Mouse (Mus musculus) erythroblast, adult 5-6 weeks (primary cell): Measurements from ENCODE around the gene Catsperz. TPM values are rescaled to one million over a fixed set of nuclear protein-coding genes. Genes with fewer than 3 reads are reported as not detected.

Experiments used
- ATAC-seq: replicated peaks from 2 replicates; pipeline ENCODE4 v1.8.0; 2016; ENCODE audit warnings: moderate number of reproducible peaks, mild to moderate bottlenecking, moderate TSS enrichment, inconsistent platforms; ENCODE audit not compliant: poor library complexity, low FRiP score, severe bottlenecking
- total RNA-seq, 2 experiments: library from RNA; stranded (forward) in 1 of 2; stranded (reverse) in 1 of 2; fragments of 150-400 nt in 1 of 2; fragments of 200-764, 138-1000 nt in 1 of 2; gene quantifications; 2 replicates each; pipeline versions ENCODE4 v1.2.3 to v1.2.4; 2015 to 2017; ENCODE audit warnings: low replicate concordance in 2 of 2

The Catsperz gene
- total RNA-seq (2015; ENCODE audit: low replicate concordance) (not detected in 2 replicates), total RNA-seq (2017; ENCODE audit: low replicate concordance) (not detected in 2 replicates)

DNA sequence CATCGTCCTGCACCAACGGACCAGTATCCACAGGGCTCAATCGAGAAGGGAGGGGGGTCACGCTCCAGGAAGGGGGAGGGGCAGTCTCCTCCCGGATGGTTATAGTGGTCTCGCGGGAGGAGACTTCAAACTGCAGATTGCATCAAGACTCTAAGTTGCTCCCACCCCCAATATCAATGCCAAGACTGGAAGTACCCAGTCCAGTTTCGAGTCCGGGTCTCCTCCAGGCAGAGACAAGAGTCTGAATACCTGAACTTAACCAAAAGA lies at the start of gene Catsperz:
TSS of gene Catsperz (minus strand) at position 74 of the 267 bp plus-strand sequence.
- ATAC-seq, result no peak

- peak; percentile 59 for ATAC-seq
These were observed 49.3 kb upstream of the Catsperz start, which contains the start of gene Ppp1r14b for GRCm38 (mm10) chr19:6974211-6975205. Gene Ppp1r14b (plus strand): TSS chr19:6974968.

DNA sequence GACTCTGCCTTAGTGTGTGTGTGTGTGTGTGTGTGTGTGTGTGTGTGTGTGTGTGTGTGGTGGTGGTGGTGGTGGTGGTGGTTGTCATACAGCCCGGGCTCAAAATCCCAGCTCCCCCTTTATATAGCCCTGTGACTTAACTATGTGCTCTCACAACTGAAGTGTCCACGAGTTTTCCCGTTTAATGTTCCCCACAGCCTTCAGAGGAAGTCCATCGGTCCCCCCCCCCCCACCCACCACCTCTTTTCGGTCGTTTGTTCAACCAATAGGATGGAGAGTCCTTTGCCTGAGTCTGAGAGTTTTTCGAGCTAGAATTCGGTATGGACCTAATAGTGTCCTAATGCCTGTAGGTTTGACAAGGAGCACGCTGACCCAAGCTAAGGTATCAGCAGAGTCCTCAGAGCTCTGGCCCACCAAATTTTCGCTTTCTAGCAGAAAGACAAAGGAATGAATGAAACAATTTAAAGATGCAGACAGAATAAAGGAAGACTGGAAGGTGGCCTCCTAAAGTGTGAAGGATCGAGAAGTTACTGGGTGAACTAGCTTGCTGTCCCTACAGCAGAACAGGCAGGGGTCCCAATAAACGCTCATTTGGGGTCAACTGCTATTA lies 48.5 kb upstream of the Catsperz start:
- ATAC-seq, result no peak

- no peak for ATAC-seq
These were observed 47.2 kb upstream of the Catsperz start for GRCm38 (mm10) chr19:6972247-6972917.

- ATAC-seq, result no peak
These were observed 46.5 kb upstream of the Catsperz start for GRCm38 (mm10) chr19:6971644-6972043.

DNA sequence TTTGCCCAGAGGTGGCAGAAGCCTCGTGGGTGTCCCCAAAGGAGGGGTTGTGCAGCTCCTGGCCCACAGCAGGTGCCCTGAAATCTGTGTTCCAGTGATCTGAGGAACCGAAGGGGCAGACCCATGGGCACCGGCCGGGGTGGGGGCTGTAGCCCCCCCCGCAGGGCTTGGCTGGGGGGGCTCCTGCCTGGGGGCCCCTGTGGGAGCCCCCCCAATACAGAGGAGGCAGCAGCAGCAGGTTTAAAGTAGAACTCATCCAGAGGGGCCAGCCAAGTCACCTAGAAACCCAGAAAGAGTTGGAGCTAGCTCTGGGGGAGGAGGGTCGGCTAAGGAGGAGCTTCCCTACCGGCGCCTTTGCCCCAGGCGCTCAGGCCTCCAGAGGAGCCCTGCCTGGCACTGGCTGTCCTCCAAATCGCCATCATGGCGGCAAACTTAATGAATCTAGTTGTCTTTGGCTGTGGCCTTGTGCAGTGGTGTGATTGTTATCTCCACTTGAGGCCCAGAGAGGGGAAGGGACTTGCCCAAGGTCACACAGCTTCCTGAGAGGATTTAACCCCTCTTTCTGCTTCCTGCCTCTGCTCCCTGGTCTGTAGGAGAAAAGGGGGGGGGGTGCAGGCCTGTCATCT lies 45.4 kb upstream of the Catsperz start:
- no peak for ATAC-seq

- ATAC-seq, result peak; percentile 48
These were observed 44.6 kb upstream of the Catsperz start for GRCm38 (mm10) chr19:6969665-6970381.

DNA sequence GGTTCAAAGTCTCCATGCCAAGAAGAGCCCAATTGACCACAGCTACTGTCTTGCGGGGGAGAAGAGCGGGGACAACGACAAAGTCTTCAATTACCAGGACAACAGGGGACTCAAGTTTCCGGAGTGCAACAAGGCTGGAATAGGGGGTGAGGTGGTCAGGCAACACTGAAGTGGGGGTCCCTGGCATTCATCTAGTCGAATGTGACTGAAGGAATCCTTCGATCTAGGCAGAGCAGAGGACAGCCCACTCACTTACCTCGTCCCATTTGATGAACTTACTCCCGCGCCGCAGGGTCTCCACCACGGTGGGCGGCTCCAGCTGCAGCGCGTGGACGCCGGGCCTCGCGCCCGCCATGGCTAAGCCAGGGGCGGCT lies 44.1 kb upstream of the Catsperz start:
- no peak for ATAC-seq

DNA sequence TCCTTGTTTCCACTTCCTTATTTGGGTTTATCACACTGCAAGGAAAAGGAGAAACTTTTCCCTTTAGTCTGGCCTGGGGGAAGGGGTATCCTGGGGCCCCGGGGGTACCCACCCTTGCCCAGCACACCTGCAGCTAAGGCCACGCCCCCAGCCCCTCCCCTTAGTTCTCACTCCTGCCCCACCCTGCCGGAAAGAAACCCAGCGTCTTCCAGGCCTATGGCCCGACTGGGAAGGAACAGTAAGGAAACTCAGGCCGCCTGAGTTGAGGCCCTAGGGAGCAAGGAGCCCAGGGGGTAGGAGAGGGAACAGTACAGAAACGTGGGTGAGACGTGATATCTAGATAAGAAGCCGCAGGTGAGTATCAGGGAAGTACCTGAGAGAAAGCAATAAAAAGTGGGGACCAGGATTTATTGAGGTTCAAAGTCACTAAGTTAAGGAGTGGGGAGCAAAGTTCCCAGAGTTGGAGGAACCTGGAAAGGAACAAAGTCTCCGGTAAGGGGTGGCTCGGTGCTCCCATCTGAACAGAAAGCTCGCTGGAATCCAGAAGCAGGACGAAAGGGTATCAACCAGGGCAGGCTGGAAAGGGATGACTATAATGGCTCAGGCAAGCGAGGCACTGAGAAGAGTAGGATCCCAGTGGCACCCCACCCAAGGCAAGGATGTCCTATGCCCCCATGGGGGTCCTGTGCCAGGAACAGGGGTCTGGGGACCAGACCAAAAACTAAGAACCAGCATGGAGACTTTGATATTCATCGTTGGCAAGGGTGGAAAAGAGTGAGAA lies 43.5 kb upstream of the Catsperz start:
- ATAC-seq, result no peak

- no peak for ATAC-seq
These were observed 31.3 kb upstream of the Catsperz start for GRCm38 (mm10) chr19:6956461-6956860.

GRCm38 (mm10) chr19:6955424-6955823 lies 30.2 kb upstream of the Catsperz start:
- no peak for ATAC-seq

DNA sequence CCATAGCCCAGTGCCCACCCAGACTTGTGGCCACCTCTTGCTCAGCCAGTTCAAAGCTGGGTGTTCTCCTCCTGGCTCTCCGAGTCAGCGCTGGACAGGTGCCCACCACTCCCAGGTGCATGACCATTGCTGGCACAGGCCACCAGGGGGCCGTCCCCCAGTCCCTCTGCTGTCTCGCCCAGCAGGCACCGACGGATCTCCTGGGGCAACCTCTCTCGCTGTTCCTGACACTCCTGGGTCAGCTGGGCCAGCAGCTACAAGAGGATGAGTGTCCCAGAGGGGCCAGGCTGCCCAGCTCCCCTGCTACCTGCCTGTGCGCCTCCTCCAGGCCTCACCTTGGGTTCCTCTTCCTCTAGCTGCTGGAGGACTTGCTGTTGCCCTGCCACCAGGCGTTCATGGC lies 28.9 kb upstream of the Catsperz start:
- no peak for ATAC-seq

DNA sequence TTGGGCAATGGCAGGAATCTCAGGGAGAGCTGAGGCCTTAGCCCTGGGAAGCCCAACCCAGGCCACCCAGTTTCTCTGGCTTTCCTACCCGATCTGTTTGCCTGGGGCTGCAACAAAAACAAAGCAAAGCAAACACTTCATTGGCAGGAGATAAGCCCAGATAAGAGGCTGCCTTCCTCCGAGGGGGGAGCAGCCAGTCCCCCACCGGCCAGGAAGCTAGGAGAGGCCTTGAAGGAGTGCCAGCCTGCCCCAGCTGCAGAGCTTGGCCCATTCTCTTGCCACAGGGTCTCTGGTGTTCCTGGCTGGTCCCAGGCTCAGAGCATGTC lies 27.5 kb upstream of the Catsperz start:
- no peak for ATAC-seq

DNA sequence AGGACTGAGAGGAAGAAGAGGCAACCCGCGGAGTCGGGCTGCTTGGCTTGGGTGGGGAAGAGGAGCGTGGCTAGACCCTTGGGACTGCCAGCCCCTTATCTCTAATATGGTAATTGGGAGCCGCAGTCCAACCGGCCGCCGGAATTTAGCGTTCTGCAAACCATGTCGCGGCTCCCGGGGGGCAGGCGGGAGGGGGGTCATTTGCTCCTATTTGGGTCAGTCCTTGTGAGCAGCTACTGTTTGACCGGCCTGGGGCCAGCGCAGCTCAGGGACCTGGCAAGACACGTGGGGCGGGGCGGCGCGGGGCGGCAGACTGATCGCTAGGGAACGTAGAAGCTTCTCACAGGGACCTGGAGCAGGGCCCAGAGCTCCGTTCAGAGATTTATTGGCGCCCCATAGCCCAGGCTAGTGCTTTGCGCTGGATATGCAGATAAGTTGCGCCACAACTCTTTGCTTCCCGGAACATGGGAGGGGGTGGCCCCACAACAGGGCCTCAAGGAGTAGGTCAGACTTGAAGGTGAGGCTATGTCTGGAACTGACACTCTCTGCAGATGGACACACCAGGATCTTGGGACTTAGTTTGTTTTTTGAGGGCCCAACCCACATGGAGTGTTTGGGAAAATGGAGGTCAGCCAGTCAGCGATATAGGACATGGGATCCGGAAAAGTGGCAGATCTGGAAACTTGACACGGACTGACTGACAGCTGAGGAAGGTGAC lies 27.0 kb upstream of the Catsperz start:
- 0 out of 2 replicates have a peak, but pooled peaks have one; percentile 29 for ATAC-seq

DNA sequence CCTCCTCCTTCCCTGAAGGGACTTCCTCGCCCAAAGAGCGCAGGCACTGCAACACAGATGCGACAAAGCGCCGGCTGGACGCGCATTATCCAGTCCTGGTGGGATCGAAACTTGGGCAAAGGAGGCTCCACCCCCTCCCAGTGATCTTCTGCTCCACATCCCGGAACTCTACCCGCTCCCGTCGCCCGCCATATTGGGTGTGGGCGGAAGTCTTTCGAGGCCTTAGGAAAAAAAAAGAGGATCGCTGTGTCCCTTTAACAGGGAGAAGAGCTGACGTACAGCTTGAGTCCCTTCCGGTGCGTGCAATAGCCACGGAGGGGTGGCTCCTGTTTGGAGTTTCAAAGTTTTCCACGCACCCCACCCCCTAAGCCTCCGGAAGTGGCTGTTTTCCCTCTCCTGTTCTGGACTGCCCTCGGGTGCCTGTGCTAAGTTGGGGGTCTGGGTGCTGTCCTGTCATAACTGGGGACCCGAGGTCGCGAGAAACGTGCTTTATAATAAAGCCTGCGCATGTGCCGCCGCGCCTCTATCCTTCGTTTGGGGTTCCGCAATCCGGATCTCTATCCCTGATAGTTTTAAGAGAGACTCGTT lies 26.3 kb upstream of the Catsperz start:
- peak; percentile 78 for ATAC-seq

- ATAC-seq, result no peak
These were observed 25.5 kb upstream of the Catsperz start for GRCm38 (mm10) chr19:6950613-6951153.

GRCm38 (mm10) chr19:6949951-6950350 lies 24.8 kb upstream of the Catsperz start:
- no peak for ATAC-seq

DNA sequence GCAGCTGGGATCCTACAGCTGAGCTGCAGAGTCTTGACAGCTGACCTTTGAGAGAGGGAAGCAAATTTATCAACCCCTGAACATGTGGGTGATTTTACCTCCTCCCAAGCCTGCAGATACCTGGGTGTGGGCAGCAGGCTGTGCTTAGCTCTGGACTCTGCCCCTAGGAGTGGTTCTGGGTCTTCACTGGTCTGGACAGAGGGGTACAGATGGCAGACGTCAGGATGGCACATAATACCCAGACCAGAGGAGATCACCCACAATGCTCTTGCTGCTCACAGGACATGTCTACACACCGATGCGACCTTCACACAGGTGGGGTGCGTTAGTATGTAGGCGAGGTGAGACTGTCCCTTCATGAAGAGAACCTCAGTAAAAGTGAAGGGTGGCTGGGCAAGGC lies 24.4 kb upstream of the Catsperz start:
- ATAC-seq, result no peak
